Mouse (Mus musculus) liver, embryonic 12.5 days (tissue): ENCODE measurements around the gene Otoa. TPM values are rescaled to one million over a fixed set of nuclear protein-coding genes. Genes with fewer than 3 reads are reported as not detected.

Experiments used
- ATAC-seq: fragments of 200-750 bp; cut with Nextera tagmentation; 2 replicates; pipeline ENCODE4 v1.8.0; 2017; ENCODE audit warnings: moderate number of reproducible peaks, mild to moderate bottlenecking, moderate library complexity
- H3K27ac ChIP-seq: fragments of 300-500 bp; sonication (generic); 2 replicates; pipeline ENCODE4 v1.5.1; 2016; ENCODE audit warnings: mild to moderate bottlenecking
- H3K27me3 ChIP-seq: fragments of 300-500 bp; sonication (generic); replicated peaks from 2 replicates; pipeline ENCODE4 v1.6.1; 2016; ENCODE audit warnings: mild to moderate bottlenecking, moderate library complexity
- H3K36me3 ChIP-seq: fragments of 300-500 bp; sonication (generic); 2 replicates; pipeline ENCODE4 v1.6.1; 2016; ENCODE audit warnings: mild to moderate bottlenecking, moderate library complexity
- H3K4me1 ChIP-seq: fragments of 300-500 bp; sonication (generic); 2 replicates; pipeline ENCODE4 v1.6.1; 2016
- H3K4me2 ChIP-seq: fragments of 300-500 bp; sonication (generic); 2 replicates; pipeline ENCODE4 v1.6.1; 2016; ENCODE audit warnings: mild to moderate bottlenecking, moderate library complexity
- H3K4me3 ChIP-seq: fragments of 300-500 bp; sonication (generic); 2 replicates; pipeline ENCODE4 v1.5.1; 2016; ENCODE audit warnings: mild to moderate bottlenecking, moderate library complexity
- H3K9ac ChIP-seq: fragments of 300-500 bp; sonication (generic); 2 replicates; pipeline ENCODE4 v1.6.1; 2016; ENCODE audit warnings: mild to moderate bottlenecking, moderate library complexity
- H3K9me3 ChIP-seq: fragments of 300-500 bp; sonication (generic); replicated peaks from 2 replicates; pipeline ENCODE4 v1.6.1; 2016; ENCODE audit warnings: mild to moderate bottlenecking, moderate library complexity
- WGBS: fragments of 180-500 bp; shearing (Covaris S2); methylation state at CpG from one replicate; pipeline ENCODE4 v1.1.7; 2016; ENCODE audit not compliant: insufficient replicate concordance; 5-methylcytosine and 5-hydroxymethylcytosine counted together
- polyA plus RNA-seq: library from polyadenylated mRNA; unstranded; fragments of >200 nt; fragmentation: Nextera tagmentation; extraction: Ambion mirVana; gene quantifications from 2 replicates; pipeline ENCODE4 v1.2.1, GENCODE M21; 2016

The Otoa gene
- polyA plus RNA-seq, 1 experiment from 2014 or later, result 0.06 TPM

- H3K27me3 ChIP-seq, result no peaks in the 10 kb centered on the region
- no peak overlapping the region for H3K4me3 ChIP-seq
- H3K9ac ChIP-seq, result no peak overlapping the region
- H3K27ac ChIP-seq, result no peak overlapping the region
- no peak overlapping the region for H3K4me2 ChIP-seq
- no peak for ATAC-seq
- WGBS, result 85% methylated on average over 2 of the region's 2 CpGs
- no peaks in the 10 kb centered on the region for H3K9me3 ChIP-seq
- no peaks in the 10 kb centered on the region for H3K4me1 ChIP-seq
- no peaks in the 10 kb centered on the region for H3K36me3 ChIP-seq
Measured at GRCm38 (mm10) chr7:121152186-121152585, 70.7 kb downstream of the Otoa start.

GRCm38 (mm10) chr7:121165616-121166015, 84.2 kb downstream of the Otoa start:
- Histone ChIP-seq H3K4me2 (no peak overlapping the region), H3K4me3 (no peak overlapping the region), H3K9ac (no peak overlapping the region), H3K27me3 (no peaks in the 10 kb centered on the region), H3K36me3 (no peaks in the 10 kb centered on the region), H3K9me3 (no peaks in the 10 kb centered on the region), H3K27ac (no peak overlapping the region), H3K4me1 (no peaks in the 10 kb centered on the region)
- no peak for ATAC-seq
- WGBS, result 42% methylated on average over 1 of the region's 1 CpGs

GRCm38 (mm10) chr7:121171888-121172287, 90.4 kb downstream of the Otoa start:
- Histone ChIP-seq H3K4me2 (no peak overlapping the region), H3K4me1 (no peaks in the 10 kb centered on the region), H3K36me3 (no peaks in the 10 kb centered on the region), H3K9ac (no peak overlapping the region), H3K27ac (no peak overlapping the region), H3K4me3 (no peak overlapping the region), H3K9me3 (no peaks in the 10 kb centered on the region), H3K27me3 (no peaks in the 10 kb centered on the region; the same call in 1 of the 2 replicates)
- 17% methylated on average over 6 of the region's 6 CpGs for WGBS
- no peak for ATAC-seq

GRCm38 (mm10) chr7:121187201-121187786, 105.8 kb downstream of the Otoa start:
- no peak overlapping the region for H3K9ac ChIP-seq
- H3K36me3 ChIP-seq, result no peaks in the 10 kb centered on the region
- 61% methylated on average over 9 of the region's 9 CpGs for WGBS
- H3K27me3 ChIP-seq, result no peaks in the 10 kb centered on the region
- H3K4me1 ChIP-seq, result no peaks in the 10 kb centered on the region
- no peak overlapping the region for H3K4me3 ChIP-seq
- no peaks in the 10 kb centered on the region for H3K9me3 ChIP-seq
- ATAC-seq, result no peak
- no peak overlapping the region for H3K4me2 ChIP-seq
- no peak overlapping the region for H3K27ac ChIP-seq

GRCm38 (mm10) chr7:121188976-121189375, 107.5 kb downstream of the Otoa start:
- Histone ChIP-seq H3K4me3 (no peak overlapping the region), H3K27me3 (no peaks in the 10 kb centered on the region), H3K4me2 (no peak overlapping the region), H3K4me1 (no peaks in the 10 kb centered on the region), H3K9me3 (no peaks in the 10 kb centered on the region), H3K36me3 (no peaks in the 10 kb centered on the region), H3K27ac (no peak overlapping the region), H3K9ac (no peak overlapping the region)
- 69% methylated on average over 7 of the region's 7 CpGs for WGBS
- no peak for ATAC-seq

- no peak overlapping the region for H3K4me3 ChIP-seq
- H3K36me3 ChIP-seq, result no peaks in the 10 kb centered on the region
- H3K27ac ChIP-seq, result no peak overlapping the region
- ATAC-seq, result no peak
- no peak overlapping the region for H3K9ac ChIP-seq
- 67% methylated on average over 8 of the region's 8 CpGs for WGBS
- H3K9me3 ChIP-seq, result no peaks in the 10 kb centered on the region
- H3K4me2 ChIP-seq, result no peak overlapping the region
- H3K4me1 ChIP-seq, result no peaks in the 10 kb centered on the region
- no peaks in the 10 kb centered on the region for H3K27me3 ChIP-seq
Measured at GRCm38 (mm10) chr7:121198933-121199332, 117.5 kb downstream of the Otoa start.

- Histone ChIP-seq H3K36me3 (no peaks in the 10 kb centered on the region), H3K27me3 (no peaks in the 10 kb centered on the region), H3K9me3 (no peaks in the 10 kb centered on the region), H3K4me1 (no peaks in the 10 kb centered on the region), H3K9ac (no peak overlapping the region), H3K4me2 (no peak overlapping the region), H3K27ac (no peak overlapping the region), H3K4me3 (no peak overlapping the region)
- ATAC-seq, result no peak
- WGBS, result 70% methylated on average over 4 of the region's 4 CpGs
Measured at GRCm38 (mm10) chr7:121211804-121212203, 130.4 kb downstream of the Otoa start.

Other genes starting within 250 kb of the Otoa start
- 44.3 and 45.0 TPM in 2 replicates for gene Eef2k, start 238.8 kb upstream of the Otoa start, polyA plus RNA-seq
- 27.4 and 27.9 TPM in 2 replicates for gene Polr3e, start 163.9 kb upstream of the Otoa start, polyA plus RNA-seq
- gene Cdr2, start 99.3 kb upstream of the Otoa start, polyA plus RNA-seq, result 39.3 and 40.8 TPM in 2 replicates
- gene Mfsd13b, start 99.1 kb upstream of the Otoa start, polyA plus RNA-seq, result 0.18 TPM in 1 of 2 replicates, not detected in the other
- gene Mettl9, start 47.2 kb upstream of the Otoa start, polyA plus RNA-seq, result 71.8 and 73.5 TPM in 2 replicates
- 6.6 and 7.6 TPM in 2 replicates for gene Igsf6, start 7.1 kb upstream of the Otoa start, polyA plus RNA-seq